Mouse (Mus musculus) kidney, adult 11 months (tissue): ENCODE measurements around the gene Brinp2.

ENCODE experiments used
- DNase-seq: peaks from one replicate; pipeline ENCODE4 v3.0.0; 2022

Brinp2 gene

GRCm38 (mm10) chr1:158356051-158356461 lies at the start of gene Brinp2:
Brinp2 (minus strand) TSS chr1:158356326.
- peak; percentile 71 for DNase-seq

- DNase-seq, result no peak
Measured at GRCm38 (mm10) chr1:158400898-158401297, 44.8 kb upstream of the Brinp2 start.

DNA sequence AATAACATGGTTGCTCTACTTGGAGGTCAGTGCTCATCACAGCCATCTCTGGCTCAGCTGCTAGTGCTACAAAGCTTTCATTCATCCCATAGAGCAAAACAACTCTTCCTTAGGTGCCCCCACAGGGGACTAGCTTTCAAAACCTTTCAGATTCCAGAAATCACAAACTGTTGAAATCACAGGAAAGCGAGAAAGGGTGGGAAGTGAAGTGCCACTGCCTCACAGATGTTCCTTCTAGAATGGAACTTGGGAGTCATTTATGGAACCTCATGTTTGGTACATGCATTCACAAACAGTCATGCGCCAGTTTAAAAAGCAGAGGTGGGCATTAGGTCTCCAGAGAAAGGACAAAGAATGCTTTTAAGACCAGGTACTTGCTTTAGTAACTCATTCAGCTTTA lies 40.9 kb upstream of the Brinp2 start:
- DNase-seq, result no peak

DNA sequence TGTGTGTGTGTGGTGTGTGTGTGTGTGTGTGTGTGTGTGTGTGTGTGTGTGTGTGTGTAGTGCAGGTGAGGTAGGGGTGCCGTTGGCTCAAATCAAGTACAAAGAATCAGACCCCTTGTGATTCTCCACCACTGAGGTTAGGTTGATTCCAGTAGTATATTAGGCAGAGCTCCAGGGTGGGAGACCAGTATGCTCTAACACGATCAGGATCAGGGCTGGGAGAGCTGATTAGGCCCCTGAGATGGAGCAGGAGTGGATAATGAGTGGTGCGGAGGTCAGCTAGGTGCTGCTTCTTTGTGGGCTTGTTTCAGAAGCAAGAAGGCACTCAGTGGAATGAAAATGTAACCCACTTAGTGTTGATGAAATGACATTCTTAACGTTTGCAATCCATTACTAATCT lies 34.6 kb upstream of the Brinp2 start:
- no peak for DNase-seq

GRCm38 (mm10) chr1:158388995-158389394 lies 32.9 kb upstream of the Brinp2 start:
- DNase-seq, result no peak

GRCm38 (mm10) chr1:158386781-158387180 lies 30.7 kb upstream of the Brinp2 start:
- DNase-seq, result no peak

DNA sequence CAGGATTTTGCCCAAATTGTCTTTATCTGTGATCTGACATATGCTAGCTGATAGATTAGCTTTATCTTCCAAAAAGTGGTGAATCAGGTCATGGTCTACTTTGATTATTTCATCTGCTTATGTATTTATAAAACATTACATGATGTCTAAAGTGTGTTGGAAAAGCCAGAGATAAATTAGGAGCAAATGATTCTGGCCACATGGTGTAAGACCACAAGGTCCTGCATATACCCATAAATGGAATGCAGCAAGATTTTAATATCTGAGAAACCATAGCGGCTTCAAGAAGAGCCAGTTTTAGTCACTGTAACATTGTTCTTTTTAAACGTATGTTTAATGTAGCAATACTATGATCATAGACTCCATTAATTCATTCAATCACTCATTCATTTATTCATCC lies 29.2 kb upstream of the Brinp2 start:
- no peak for DNase-seq

GRCm38 (mm10) chr1:158383210-158383609 lies 27.1 kb upstream of the Brinp2 start:
- no peak for DNase-seq

DNA sequence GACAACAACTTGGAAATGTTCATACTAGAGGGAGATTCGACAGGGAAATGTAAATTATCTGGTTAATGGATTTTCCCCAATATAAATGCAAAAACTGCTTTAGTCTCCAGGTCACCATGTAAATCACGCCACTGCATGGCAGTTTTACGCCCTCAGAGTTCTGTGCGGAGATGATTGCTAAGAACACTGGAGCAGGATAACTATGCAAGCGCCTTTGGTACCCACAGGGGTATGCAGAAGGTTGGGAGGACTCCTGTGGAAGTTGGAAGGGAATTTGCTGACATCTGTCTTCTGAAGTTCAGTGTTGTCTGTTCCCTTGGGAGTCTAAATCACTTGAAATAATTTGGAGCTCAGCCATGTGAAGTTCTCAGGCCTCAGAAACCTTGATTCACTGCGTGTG lies 26.2 kb upstream of the Brinp2 start:
- DNase-seq, result no peak

DNA sequence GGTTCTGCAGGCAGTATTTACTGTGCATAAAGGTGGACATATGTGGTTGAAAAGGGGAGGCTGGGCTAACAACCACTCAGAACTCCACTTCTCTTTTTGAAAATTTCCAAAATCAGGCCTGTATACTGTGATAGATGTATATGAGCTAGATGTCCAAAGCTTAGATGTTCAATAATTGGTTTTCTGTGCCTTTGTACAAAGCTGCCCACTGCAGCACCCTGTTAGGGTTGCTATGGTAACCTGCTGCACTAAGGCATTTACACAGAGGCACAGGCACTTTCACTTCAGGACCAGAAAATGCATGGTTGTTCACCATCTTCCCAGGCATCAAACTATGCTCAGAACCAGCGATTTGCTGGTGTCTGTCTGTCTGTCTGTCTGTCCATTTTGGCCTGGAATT lies 8.3 kb upstream of the Brinp2 start:
- DNase-seq, result no peak

GRCm38 (mm10) chr1:158362292-158363101 lies 6.4 kb upstream of the Brinp2 start:
- DNase-seq, result no peak

DNA sequence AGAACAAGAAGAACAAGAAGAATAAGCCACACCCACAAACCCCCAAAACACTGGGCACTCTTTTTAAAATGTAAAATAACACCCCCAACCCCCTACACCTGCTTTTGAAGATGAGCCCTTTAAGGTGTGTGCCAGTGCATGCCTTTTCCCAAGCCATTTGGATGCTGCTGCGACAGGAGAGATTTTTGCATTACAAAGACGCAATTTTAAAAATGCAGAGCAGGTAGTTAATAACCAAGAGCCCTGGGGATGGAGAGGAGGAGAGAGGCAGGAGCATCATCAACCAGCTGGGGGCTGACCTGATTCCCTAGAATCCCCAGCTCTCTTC lies 5.8 kb upstream of the Brinp2 start, which contains the start of gene Astn1:
TSS of gene Astn1 (plus strand) at position 310 of the 328 bp plus-strand sequence.
- DNase-seq, result no peak

DNA sequence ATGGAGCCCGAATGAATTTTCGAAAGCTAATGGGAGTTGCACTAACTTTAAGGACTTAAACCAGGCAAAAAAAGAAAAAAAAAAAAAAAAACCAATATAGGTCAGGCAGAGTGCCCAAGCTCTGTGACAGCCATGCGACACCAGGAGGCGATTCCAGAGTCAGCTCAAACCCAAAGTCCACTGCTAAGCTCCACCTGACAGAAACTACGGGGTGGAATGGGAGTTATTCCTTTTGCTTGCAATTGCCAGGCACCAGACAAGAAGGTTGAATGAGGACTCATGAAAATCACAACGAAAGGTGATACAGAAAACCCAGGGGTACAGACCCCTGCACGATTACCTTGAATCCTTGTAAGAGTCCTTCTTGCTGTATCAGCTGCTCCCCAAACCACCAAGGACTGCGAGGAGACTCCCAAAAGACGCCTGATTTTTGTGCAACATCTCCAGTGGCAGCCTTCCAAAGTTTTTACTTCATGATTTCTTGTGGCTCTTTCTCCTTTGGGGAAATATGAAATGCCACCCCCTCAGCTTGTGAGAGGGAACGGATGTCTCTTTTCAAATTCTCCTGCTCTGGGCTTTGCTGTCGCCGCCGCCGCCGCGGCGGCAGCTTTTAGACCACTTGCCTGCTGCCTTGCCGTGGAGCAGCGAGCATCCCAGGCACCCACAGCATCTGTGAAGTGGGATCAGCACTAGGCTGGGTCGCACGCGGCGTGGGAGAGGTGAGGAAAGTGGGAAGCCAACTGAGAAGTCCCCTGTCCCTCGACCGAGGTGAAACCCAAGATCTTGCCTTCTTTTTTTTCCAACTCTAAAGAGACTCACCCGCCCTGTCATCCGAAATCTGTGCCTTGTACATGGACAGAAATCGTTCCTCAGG lies 712 bp downstream of the Brinp2 start:
- DNase-seq, result peak; percentile 6

DNA sequence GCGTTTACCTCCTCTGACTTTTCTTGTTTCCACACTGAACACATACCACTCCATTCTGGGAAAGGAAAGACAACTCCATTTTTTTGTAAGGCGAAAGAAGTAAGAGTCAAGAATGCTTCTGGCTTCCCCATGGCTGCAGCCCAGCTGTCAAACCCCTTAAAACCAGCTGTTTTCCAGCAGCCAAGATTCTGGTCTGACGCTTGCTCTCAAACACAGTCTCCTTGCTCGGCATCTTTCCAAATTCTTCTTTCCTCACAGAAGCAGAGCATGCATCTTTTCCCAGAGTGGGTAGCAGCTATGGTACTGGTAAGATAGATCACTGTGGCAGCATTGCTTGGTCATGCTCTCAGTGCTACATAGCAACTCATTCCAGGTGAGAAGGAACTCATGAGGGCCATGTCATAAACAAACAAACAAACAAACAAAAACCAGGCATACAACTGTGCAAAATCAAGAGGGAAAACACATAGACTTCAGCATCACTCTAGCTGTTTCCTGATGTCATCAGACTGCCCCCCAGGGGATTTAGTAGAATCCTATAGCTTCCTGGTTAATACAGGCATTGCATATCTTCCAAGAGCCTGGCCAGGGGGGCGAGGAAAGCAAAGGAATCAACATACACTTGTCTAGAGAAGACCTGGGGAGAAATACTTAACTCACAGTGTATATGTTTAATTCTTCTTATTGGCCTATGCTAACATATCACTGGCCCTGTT lies 2.3 kb downstream of the Brinp2 start:
- no peak for DNase-seq

- DNase-seq, result no peak
Measured at GRCm38 (mm10) chr1:158343243-158343714, 12.8 kb downstream of the Brinp2 start.

- no peak for DNase-seq
Measured at GRCm38 (mm10) chr1:158328839-158329238, 27.3 kb downstream of the Brinp2 start.

GRCm38 (mm10) chr1:158328126-158328525 lies 28.0 kb downstream of the Brinp2 start:
- DNase-seq, result no peak

GRCm38 (mm10) chr1:158323325-158323724 lies 32.8 kb downstream of the Brinp2 start:
- no peak for DNase-seq

GRCm38 (mm10) chr1:158310426-158311156 lies 45.5 kb downstream of the Brinp2 start:
- no peak for DNase-seq

DNA sequence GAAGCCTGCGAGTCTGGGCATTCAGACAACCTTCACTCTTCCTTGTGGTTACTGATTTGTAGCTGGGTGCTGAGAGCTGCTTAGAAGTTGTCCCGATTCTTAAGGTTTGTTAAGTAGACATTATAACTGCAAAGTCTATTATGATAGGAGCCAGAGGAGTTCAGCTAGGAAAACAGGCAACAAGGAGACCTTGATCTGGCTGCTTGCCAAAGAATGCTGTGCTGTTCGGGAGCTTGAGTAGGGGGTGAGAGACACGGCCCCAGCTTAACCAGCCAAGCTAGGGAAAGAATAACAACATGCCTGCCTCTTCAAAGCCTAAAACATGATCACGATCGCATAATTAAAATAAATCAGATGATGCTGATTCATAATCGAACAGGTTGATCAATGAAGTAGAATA lies 59.1 kb downstream of the Brinp2 start:
- no peak for DNase-seq

GRCm38 (mm10) chr1:158296287-158296931 lies 59.7 kb downstream of the Brinp2 start:
- DNase-seq, result no peak

GRCm38 (mm10) chr1:158295270-158295669 lies 60.9 kb downstream of the Brinp2 start:
- DNase-seq, result no peak
